Mouse (Mus musculus) hindbrain, postnatal 0 days (tissue): ENCODE results near the gene Trp53i13. TPM values are rescaled to one million over a fixed set of nuclear protein-coding genes. Genes with fewer than 3 reads are reported as not detected.
A peak's percentile ranks its signal among the peaks of the same experiment; 100 is the strongest.

ENCODE experiments used
- ATAC-seq: fragments of 200-750 bp; cut with Nextera tagmentation; 2 replicates; pipeline ENCODE4 v1.8.0; 2017; ENCODE audit warnings: mild to moderate bottlenecking, moderate TSS enrichment, moderate library complexity
- DNase-seq: peaks from one replicate; pipeline ENCODE4 v3.0.0-alpha.2; 2015; ENCODE audit warnings: low spot score
- H3K27ac ChIP-seq: fragments of 300-500 bp; sonication (generic); 2 replicates; pipeline ENCODE4 v1.5.1; 2014; ENCODE audit warnings: mild to moderate bottlenecking
- H3K27me3 ChIP-seq: fragments of 300-500 bp; sonication (generic); 2 replicates; pipeline ENCODE4 v1.6.1; 2014; ENCODE audit warnings: low read length, mixed read lengths; ENCODE audit not compliant: insufficient read depth
- H3K36me3 ChIP-seq: fragments of 300-500 bp; sonication (generic); 2 replicates; pipeline ENCODE4 v1.6.1; 2014; ENCODE audit warnings: low read length, mixed read lengths; ENCODE audit not compliant: insufficient read depth
- H3K4me1 ChIP-seq: fragments of 300-500 bp; sonication (generic); 2 replicates; pipeline ENCODE4 v1.6.1; 2014; ENCODE audit warnings: antibody characterized with exemption, low read length, mixed read lengths; ENCODE audit not compliant: insufficient read depth
- H3K4me2 ChIP-seq: fragments of 300-500 bp; sonication (generic); 2 replicates; pipeline ENCODE4 v1.6.1; 2014; ENCODE audit warnings: low read depth, mild to moderate bottlenecking, low read length, moderate library complexity, mixed read lengths
- H3K4me3 ChIP-seq: fragments of 300-500 bp; sonication (generic); 2 replicates; pipeline ENCODE4 v1.5.1; 2014; ENCODE audit warnings: low read length
- H3K9ac ChIP-seq: fragments of 300-500 bp; sonication (generic); replicated peaks from 2 replicates; pipeline ENCODE4 v1.6.1; 2014; ENCODE audit warnings: mild to moderate bottlenecking, low read length, moderate library complexity, mixed read lengths
- H3K9me3 ChIP-seq: fragments of 300-500 bp; sonication (generic); 2 replicates; pipeline ENCODE4 v1.6.1; 2016; ENCODE audit warnings: low read length, mixed read lengths
- CTCF ChIP-seq: IDR thresholded peaks from 2 replicates; pipeline ENCODE4 v1.5.1; 2016; ENCODE audit warnings: antibody characterized with exemption, control low read depth, low read depth
- WGBS: fragments of 180-500 bp; shearing (Covaris S2); extraction: QIAGEN DNeasy Blood & Tissue Kit; methylation state at CpG from one replicate; pipeline ENCODE4 v1.1.7; 2014; 5-methylcytosine and 5-hydroxymethylcytosine counted together
- polyA plus RNA-seq: library from polyadenylated mRNA; unstranded; fragments of >200 nt; fragmentation: Nextera tagmentation; extraction: Ambion mirVana; gene quantifications from 2 replicates; pipeline ENCODE4 v1.2.1, GENCODE M21; 2015
- total RNA-seq: library from RNA; depleted of rRNA; stranded (reverse); fragments of >200 nt; gene quantifications from 2 replicates; pipeline ENCODE4 v1.2.3, GENCODE M21; 2014

Gene Trp53i13
- total and polyA plus RNA-seq, 2 experiments from 2014 or later = 13.7 to 14.3 TPM

- ATAC-seq (no peak), DNase-seq (no peak)
- H3K4me2 ChIP-seq = no peak overlapping the region
- no peaks in the 10 kb centered on the region for H3K9me3 ChIP-seq
- no peak overlapping the region for H3K9ac ChIP-seq
- no peak overlapping the region for H3K4me3 ChIP-seq
- H3K36me3 ChIP-seq = peaks cover 12% of the 10 kb centered on the region; the same call in 1 of the 2 replicates
- no peak for TF ChIP-seq CTCF
- no peaks in the 10 kb centered on the region for H3K27me3 ChIP-seq
- no peak overlapping the region for H3K27ac ChIP-seq
- H3K4me1 ChIP-seq = no peaks in the 10 kb centered on the region
- 40% methylated on average over 9 of the region's 9 CpGs for WGBS
These were observed 49.2 kb downstream of the Trp53i13 start for GRCm38 (mm10) chr11:77466544-77466943.

DNA sequence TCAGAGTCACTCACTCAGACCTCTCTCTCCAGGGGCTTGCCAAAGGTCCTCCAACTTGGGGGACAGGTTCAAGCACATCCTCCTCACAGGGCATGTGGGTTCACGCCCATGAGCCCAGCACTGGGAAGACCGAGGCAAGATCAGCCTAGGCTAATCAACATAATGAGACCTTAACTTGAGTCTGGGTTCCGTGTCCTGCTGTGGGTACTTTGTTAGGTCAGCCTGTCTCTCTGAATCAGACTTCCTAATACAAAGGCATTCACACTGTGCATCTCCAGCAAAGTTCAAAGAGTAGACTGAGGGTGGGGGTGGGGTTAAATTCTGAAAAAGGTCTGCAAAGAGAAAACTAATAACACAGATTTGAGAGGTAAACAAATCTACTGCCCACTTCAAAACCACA lies 50.7 kb downstream of the Trp53i13 start:
- no peak overlapping the region for H3K4me2 ChIP-seq
- no peaks in the 10 kb centered on the region for H3K9me3 ChIP-seq
- no peak overlapping the region for H3K4me3 ChIP-seq
- H3K9ac ChIP-seq = no peak overlapping the region
- H3K27me3 ChIP-seq = 0 out of 2 replicates have a peak, but pooled peaks cover 4% of the 10 kb centered on the region
- DNase-seq (no peak), ATAC-seq (no peak)
- 44% methylated on average over 3 of the region's 3 CpGs for WGBS
- H3K36me3 ChIP-seq = no peaks in the 10 kb centered on the region; the same call in 1 of the 2 replicates
- no peaks in the 10 kb centered on the region for H3K4me1 ChIP-seq
- no peak overlapping the region for H3K27ac ChIP-seq
- no peak for TF ChIP-seq CTCF

DNA sequence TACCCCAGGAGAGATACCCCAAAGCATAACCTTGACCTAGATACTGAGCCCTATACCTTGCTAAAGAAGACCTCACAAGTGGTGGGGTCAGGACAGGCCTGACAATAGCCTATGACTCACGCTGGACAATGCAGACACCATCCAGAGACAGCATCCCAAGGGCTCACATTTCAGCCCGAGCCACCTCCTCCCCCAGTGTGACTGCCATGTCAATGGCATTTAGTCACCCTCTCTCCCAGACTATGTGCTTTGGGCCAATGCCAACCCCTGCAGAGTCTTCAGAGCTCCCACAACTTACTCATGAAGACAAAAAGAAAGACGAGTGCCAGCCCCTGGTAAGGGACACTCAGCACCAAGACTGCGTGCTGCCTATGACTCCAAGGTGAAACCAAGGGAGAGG lies 51.1 kb downstream of the Trp53i13 start:
- TF ChIP-seq CTCF = no peak
- ATAC-seq = no peak
- Histone ChIP-seq H3K4me3 (no peak overlapping the region), H3K27me3 (0 out of 2 replicates have a peak, but pooled peaks cover 4% of the 10 kb centered on the region), H3K4me1 (no peaks in the 10 kb centered on the region), H3K9ac (no peak overlapping the region), H3K36me3 (no peaks in the 10 kb centered on the region; the same call in 1 of the 2 replicates), H3K27ac (no peak overlapping the region), H3K9me3 (no peaks in the 10 kb centered on the region), H3K4me2 (no peak overlapping the region)
- WGBS = 28% methylated on average over 4 of the region's 4 CpGs
- DNase-seq = no peak

GRCm38 (mm10) chr11:77463786-77464185 lies 52.0 kb downstream of the Trp53i13 start:
- Histone ChIP-seq H3K4me3 (no peak overlapping the region), H3K27me3 (0 out of 2 replicates have a peak, but pooled peaks cover 4% of the 10 kb centered on the region), H3K4me2 (no peak overlapping the region), H3K4me1 (no peaks in the 10 kb centered on the region), H3K9ac (no peak overlapping the region), H3K36me3 (no peaks in the 10 kb centered on the region; the same call in 1 of the 2 replicates), H3K27ac (no peak overlapping the region), H3K9me3 (no peaks in the 10 kb centered on the region)
- no peak for DNase-seq
- WGBS = 76% methylated on average over 10 of the region's 10 CpGs
- ATAC-seq = no peak
- no peak for TF ChIP-seq CTCF

DNA sequence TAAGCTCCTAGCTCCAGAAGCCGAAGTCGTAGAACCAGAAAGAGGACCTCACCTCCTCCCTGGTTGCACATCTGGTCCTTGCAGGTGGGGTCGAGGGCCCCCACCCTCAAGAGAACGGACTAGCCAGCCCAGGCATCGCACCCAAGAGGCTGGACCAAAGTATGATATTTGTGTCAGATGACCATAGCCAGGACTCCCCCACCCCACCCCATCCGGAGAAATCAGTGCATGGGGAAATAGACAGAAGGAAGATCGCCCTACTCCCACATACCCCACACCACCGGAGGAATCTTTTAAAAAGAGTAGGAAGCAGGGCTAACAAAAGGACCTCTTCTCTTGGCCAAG lies 52.7 kb downstream of the Trp53i13 start:
- ATAC-seq = no peak
- H3K4me3 ChIP-seq = peak overlapping the region; percentile 47

GRCm38 (mm10) chr11:77462283-77463100 lies 53.3 kb downstream of the Trp53i13 start, which contains the start of gene Coro6:
Gene Coro6 (plus strand): TSS chr11:77462411.
- Histone ChIP-seq H3K4me3 (peak within 1 kb of the TSS; percentile 47), H3K4me1 (no peaks in the 10 kb centered on the region), H3K9ac (peak within 1 kb of the TSS; percentile 46), H3K27me3 (0 out of 2 replicates have a peak, but pooled peaks cover 4% of the 10 kb centered on the region), H3K9me3 (no peaks in the 10 kb centered on the region), H3K4me2 (peak within 1 kb of the TSS; percentile 91), H3K36me3 (no peaks in the 10 kb centered on the region; the same call in 1 of the 2 replicates), H3K27ac (no peak within 1 kb of the TSS)
- no peak for TF ChIP-seq CTCF
- DNase-seq (peak; percentile 40), ATAC-seq (peak; percentile 38; the same call in 1 of the 2 replicates)
- 1% methylated on average over 68 of the region's 73 CpGs for WGBS

More for the DNA sequence above, 52.7 kb downstream of the Trp53i13 start:
- H3K4me1 ChIP-seq = no peaks in the 10 kb centered on the region
- no peaks in the 10 kb centered on the region for H3K9me3 ChIP-seq
- DNase-seq = no peak
- no peak overlapping the region; the same call in 1 of the 2 replicates for H3K9ac ChIP-seq
- 0 out of 2 replicates have a peak, but pooled peaks cover 4% of the 10 kb centered on the region for H3K27me3 ChIP-seq
- no peak for TF ChIP-seq CTCF
- no peaks in the 10 kb centered on the region; the same call in 1 of the 2 replicates for H3K36me3 ChIP-seq
- H3K27ac ChIP-seq = no peak overlapping the region
- WGBS = 49% methylated on average over 8 of the region's 8 CpGs
- peak overlapping the region; percentile 91 for H3K4me2 ChIP-seq
